Mouse (Mus musculus) heart, postnatal 14 days (tissue): ENCODE measurements at regions not wholly inside any gene's neighbourhood (a gene's known extent, or its start where the extent isn't known, plus 50 kb on each side); places are given as distances from the start of the nearest gene placed in this dataset.

Experiments used
- DNase-seq, 2 experiments: peaks; one replicate each; pipeline ENCODE4 v3.0.0; 2021 to 2022
- intact Hi-C: fragments of 180-260 bp; cut with DNase I; formaldehyde crosslinking; loops from one replicate; pipeline ENCODE4 v1.15.1; 2025

DNA sequence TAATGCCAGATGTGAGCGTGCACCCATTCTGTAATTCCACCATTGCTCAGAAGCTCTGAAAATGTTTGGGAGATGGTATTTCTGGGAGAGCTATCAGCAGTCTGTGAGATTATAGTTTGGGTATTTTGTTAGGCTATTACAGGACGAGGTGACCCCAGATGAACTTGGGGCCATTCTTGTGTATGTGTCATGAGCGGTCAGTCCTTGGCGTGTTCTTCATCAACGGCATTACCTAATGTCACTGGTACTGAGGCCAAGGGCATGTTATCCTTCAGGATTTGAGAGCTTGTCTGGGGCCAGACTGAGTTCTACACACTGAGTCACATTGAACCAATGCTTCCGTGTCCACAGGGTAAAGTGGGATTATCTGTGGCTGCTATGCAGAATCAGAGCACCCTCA lies 335.9 kb upstream of the Id2 start:
- intact Hi-C loops: no loop called here
- no peak for DNase-seq

DNA sequence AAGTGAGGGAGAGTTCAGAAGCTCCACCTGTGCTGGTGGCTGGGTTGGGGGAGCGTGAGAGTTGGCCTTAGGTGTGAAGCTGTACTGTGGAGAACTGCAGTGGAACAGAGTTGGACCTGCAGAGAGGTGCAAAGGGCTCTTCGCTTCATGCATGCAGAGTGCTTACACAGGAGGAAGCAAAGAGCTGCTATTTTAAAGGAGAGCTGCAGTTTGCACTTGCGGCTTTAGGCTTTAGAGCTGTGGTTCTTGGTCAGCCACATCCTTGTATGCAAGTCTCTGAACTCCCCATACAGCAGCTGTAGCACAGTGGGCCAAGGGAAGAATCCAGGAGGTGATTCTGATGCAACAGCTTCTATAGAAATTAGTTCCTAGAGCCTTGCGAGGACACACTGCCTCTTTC lies 334.0 kb upstream of the Id2 start:
- intact Hi-C loops: no loop called here
- DNase-seq: no peak

DNA sequence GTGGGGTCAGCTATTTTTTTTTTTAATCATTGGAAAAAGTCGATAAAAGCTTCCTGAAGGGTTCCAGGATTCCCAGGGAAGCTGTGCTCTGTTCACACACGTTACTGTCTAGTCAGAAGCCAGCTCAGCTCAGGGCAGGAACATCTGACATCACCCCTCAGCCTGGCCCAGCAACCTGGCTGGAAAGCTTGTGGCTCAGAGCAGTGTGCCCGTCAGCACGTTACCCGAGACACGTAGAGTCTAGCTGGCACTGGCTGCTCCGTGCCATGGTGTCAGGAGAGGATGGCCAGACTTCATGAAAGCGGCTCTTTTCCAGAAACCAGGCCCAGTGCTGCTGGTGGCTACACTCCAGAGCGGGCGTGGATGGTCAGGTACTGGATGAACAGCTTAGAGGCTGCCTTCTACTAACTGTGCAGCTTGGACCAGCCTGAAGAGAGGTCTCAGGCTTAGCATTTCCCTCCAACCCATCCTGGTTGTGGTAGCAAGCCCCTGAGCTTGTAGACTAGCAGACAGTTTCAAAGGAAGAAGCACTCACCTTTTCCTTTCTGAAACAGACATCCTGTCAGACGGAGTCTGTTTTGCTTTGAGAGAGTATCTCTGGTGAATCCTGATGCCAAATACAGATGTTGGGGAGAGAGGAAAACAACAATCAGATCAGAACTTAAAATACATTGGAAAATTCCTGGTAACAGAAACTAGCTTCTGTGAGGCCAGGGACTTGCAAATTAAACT lies 331.1 kb upstream of the Id2 start:
- intact Hi-C loops: no loop called here
- no peak for DNase-seq

DNA sequence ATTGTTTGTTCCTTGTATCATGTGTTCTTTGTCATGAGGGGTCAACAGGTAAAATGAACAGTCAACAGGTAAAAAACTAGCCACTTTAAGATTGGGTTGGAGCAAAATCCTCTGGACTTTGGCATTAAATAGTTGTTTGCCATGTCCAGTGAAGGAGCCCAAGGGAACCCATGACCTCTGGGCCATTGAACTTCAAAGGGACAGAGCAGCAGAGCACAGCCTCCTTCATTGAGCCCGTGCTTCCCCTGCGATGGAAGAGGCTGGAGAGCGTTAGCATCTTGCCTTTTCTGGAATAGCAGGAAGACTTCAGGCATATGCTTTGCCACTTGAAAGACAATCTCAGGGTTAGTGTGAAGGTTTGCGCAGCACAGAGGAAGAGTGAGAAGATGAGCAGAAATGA lies 320.4 kb upstream of the Id2 start:
- DNase-seq: no peak
- intact Hi-C loops: loop anchor here (5.0 kb wide), 1 partner anchor 325 kb away; no protein-coding TSS in a partner anchor

DNA sequence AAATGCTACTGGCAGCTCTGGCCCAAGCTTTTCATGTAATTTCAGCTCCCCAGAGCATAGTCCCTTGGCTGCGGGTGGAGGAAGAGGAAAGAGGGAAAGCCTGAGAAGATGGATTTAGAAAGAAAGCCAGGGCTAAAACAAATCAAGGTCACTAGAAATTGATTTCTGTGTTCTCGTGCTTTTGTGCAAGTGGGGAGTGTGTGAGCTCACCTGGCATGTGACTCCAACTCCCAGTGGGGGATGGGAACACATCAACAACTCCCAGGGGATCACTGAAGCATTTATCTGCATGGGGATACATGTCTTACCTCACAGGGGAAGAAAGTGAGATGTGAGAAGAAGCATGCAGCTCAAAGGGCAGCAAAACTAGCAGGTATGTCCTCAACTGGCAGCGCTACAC lies 319.6 kb upstream of the Id2 start:
- intact Hi-C loops: loop anchor here (5.0 kb wide), 1 partner anchor 324 kb away; no protein-coding TSS in a partner anchor
- DNase-seq: no peak

DNA sequence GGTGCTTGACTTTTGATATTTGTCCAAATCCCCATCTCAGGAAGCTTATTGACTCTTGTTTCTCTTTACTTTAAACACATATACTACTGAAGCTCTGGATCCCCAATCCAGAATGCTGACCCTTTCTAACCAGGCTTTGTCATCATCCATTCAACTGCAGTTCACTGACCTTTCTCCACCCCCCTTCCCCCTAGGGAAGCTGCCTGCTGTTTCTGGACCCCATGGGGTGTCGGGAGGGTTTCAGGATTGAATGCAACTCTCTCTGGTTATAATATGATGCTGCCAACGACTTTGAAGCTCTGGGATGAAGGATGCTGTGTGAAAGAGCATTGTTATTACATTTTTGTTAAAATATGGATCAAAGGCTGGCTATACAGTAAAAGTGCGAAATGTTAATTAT lies 318.7 kb upstream of the Id2 start:
- DNase-seq: no peak
- intact Hi-C loops: loop anchor here (5.0 kb wide), 1 partner anchor 323 kb away; no protein-coding TSS in a partner anchor

DNA sequence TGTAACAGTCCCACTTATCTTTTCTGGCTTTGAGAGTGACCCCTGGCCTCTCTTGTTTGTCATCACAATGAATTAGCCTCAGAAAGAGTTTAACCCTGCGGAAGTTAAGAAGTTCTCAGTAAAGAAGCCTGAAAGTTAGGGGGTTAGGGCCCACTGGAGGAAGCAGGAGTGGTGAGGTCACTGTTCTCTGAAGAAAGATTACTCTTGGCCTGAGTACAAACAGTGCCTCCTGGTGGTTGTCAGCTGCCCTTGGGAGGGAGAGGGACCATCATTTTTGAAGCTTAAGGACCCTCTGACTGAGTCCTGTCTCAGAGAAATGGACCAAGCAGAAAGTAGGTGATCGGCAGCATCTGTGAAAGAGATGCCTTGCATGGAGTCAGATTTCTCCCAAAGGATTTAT lies 318.3 kb upstream of the Id2 start:
- DNase-seq: peak; percentile 18 to 53
- intact Hi-C loops: loop anchor here (5.0 kb wide), 1 partner anchor 323 kb away; no protein-coding TSS in a partner anchor

DNA sequence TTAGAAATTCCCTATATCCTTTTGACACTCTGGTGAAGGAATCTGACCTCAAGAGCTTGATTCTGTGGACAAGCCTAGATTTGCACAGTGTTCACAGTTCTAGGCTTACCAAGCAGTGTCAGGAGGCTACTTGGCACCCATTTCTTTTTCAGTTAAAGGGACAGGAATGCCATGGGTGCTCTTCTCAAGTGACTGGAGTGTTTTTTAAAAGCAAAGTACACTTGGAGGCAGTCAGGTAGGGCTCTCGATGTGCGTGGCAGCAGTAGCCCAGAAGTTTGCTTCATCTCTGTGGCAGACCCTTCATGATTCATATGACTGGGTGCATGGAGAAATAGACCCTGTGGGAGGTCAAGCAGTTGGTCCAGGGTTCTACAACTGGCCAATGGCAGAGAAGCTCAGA lies 310.4 kb upstream of the Id2 start:
- intact Hi-C loops: no loop called here
- no peak for DNase-seq

DNA sequence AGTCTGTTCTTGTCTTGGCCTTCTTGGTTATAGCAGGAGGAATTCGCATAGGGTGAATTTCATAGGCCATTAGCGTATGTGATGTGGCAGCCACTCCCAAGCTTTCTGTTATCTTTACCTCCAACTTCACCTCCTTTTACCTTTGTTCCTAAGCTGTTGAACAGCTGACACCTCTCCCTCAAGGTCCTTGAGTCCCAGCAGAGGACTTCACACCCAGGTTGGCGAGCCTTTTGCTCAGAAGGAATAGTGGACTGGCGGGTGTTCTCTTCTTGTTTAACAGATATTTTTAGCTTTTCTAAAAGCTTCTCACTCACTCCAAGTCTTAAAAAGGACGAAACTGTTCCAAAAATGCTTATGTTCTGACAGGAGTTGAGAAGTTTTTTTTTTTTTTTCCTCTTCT lies 303.4 kb upstream of the Id2 start:
- intact Hi-C loops: no loop called here
- no peak for DNase-seq

DNA sequence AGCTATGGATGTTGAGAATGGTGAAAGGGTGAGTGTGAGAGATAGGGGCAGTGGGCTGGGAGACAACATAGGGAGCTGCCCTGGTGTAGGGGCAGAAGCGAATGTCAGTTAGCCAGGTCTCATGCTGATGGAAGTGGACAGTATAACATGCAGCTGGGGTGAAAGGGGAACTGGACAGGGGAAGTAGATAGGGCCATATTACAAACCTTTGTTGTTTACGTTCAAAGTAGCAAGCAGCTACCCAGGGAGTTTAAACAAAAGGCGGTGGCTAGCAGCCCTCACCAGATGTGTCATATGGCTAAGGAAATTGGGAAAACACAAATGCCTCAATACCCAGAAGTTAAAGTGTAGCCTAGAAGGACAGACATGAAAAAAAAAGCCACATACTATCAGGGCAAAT lies 301.8 kb upstream of the Id2 start:
- intact Hi-C loops: no loop called here
- DNase-seq: no peak

DNA sequence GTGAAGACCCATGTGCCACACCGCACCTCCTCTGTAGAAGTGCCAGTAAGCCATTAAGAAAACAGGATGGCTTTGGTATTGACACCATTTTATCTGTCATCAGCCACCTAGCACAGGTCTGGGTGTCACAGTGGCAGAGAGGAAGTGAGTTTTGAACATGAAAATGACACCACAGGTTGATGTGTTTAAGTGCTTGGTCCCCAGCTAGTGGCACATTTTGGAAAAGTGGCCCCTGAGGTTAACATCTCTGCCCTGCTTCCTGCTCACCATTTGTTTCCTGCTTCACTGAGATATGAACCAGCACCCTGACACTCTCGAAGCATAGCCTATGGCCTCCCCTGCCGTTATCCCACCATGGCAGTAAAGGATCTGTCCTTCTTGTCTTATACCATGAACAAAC lies 297.4 kb upstream of the Id2 start:
- DNase-seq: no peak
- intact Hi-C loops: no loop called here

DNA sequence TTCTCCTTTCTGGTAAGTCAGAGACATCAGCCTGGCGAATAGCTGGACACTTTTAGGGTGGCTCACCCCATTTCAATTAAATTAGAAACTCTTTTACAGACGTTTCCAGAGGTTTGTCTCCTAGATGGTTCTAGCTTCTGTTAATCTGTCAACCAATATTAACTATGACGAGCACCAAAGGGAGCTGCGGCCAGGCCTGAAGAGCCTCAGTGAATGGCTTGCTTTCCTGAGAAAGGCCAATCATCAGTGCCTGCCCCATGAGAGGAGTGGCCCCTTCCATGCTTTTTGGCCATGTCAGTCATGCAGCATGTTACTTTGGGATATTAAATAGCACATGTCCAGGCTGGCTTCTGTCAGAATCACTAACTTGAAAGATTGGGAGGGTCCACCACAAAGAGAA lies 296.6 kb upstream of the Id2 start:
- no peak for DNase-seq
- intact Hi-C loops: no loop called here

DNA sequence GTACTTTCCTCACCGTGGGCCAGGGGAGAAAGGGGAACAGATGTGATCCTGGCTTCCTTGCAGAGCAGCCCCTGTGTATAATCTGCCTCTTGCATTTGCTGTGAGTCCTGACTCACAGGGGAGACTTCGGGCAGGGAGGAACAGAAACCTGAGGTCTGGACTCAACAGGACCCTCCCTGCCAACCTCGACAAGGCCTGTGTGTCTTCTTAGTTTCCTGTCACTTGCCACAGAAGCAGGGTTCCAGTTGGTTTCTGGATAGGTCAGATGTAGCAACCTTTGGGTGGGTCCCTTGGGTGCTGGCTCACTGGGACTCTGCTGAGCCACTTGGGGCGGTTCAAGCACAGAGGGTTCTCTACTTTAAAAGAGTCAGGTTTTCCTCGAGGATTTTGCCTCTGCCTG lies 292.3 kb upstream of the Id2 start:
- no peak for DNase-seq
- intact Hi-C loops: no loop called here

DNA sequence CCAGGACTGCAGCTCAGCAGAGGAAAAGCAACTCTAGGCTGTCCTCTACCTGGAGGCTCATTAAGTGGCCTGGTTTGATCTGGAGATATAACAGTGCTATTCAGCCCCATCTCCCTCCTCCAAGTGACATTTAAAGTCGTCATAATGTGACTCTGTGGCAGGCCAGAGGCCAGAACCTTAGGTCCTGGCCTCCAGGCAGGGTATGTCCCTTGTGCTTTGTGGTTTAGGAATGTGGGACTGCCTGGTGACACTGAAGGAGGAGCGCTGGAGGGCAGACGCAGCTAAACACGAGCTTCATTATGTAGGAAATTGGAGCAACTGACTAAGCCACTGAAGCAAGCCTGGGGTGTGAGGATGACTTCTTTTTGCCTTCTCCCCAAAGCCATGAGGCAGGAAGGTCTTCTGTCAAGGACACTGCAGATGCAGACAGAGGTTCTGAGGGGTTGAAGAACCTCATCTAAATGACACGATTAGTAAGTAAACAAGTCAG lies 290.9 kb upstream of the Id2 start:
- DNase-seq: no peak
- intact Hi-C loops: no loop called here

DNA sequence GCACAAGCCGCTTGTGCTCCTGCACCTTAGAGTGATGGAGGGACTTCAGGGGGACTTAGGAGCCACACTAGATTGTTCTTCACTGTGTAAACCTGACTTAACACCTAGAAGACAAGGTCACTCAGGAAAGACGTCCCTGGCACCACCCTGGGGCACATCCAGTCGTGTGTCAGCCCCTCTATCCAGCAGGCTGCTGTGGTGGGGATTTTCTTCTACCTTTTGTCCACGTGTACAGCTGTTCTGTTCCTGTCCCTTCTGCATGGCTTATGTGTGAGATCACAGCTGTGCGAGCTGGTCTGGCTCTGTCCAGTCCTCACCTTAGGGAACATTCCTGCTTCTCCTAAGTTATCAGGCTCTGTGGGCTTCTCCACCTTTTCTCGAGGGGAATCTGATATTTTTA lies 286.0 kb upstream of the Id2 start:
- intact Hi-C loops: no loop called here
- no peak for DNase-seq

DNA sequence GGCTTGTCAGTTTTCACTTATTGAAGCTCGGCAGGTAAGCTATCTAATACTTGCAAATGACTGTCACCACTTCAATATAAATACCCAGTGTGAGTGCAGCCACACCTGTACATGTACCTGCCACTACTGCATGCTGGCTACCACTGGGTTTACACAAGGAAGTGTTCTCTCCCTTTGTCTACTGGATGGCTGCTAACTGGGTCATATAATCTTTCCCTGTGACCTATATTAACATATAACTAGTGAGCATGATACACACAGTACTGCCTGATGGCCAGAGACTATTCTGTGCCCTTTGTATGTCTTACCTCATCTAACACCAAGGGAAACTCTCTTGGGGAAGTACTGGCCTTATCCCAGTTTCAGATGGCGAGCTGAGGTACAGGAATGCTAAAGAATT lies 285.5 kb upstream of the Id2 start:
- DNase-seq: no peak
- intact Hi-C loops: no loop called here

DNA sequence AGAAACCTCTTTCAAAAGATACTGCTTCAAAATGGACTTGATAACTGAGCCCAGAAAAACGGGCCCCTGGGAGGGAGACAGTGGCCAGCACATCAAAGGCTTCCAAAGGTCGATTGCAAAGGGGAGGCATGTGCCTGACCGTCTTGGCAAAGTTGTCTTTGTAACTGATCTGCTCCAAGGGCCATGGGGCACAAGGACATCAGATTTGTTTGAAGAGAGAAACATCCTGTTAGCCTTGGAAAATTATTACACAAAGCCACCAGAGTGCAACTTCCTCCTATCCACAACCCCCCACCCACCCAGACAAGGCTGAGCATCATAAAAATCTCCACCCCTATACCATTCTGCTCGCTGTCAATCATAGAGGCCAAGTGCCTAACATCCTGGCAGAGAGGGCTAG lies 284.7 kb upstream of the Id2 start:
- intact Hi-C loops: no loop called here
- no peak for DNase-seq

DNA sequence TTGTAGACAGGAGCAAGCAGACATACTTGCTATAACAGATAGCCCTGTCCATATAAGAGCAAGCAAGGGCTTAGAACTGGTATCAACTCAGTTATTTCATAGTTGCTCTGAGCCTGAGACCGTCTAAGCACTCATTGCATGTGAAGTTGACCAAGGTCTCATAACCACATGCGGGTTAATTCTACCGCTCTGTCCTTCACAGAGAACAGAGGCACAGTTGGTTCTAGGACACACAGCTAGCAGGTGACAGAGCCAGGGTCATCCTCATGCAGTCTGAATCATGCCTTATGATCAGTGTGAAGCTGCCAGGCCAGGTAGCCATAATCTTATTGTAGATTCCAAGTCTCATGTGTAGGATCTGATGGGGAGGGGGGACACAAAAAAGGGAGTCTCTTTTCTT lies 283.1 kb upstream of the Id2 start:
- no peak for DNase-seq
- intact Hi-C loops: no loop called here

DNA sequence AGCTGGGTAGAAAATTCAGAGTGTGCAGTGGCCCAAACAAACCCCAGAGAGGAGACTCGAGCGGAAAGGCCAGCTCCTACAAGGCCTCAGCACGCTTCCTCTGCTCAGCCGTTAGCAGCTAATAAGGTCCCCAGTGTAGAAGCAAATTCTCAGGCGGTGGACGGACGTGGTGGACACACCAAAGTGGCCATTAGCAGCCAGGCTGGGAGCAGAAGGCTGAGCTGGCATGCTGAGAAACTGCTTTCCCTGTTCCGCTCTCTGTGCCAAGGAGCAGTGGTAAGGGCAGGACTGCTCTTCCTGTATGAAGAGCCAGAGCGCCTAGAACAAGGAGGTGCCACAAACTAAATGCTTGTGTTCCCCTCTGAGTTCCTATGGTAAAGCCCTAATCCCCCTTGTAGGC lies 282.1 kb upstream of the Id2 start:
- intact Hi-C loops: no loop called here
- no peak for DNase-seq

DNA sequence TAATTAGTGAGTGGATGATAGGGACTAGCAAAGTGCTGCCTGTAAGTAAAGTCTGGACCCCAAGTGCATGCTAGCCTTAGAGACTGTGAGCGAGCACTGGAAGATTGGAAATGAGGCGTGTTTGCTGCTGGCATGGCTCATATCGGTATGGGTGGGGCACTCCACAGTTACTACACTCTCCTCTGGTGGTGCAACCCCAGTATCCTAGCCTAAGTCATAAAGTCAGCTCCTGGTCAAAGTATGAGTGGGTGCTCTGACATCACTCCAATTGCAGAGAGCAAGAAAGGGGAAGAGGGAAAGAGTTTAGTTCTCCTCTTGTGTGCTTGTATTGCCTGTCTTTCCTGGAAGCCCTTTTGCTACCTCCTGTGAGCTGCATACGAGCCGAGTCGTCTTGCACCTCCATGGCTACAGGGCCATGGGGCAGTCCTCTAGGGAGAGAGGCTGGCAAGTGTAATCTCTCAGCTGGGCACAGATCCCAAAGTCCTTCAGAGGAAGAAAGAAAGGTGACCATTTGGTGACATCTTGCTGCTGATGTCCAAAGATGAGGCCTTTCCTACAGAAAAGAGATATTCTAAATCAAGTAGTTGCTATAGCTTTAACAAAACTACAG lies 281.2 kb upstream of the Id2 start:
- intact Hi-C loops: no loop called here
- no peak for DNase-seq

DNA sequence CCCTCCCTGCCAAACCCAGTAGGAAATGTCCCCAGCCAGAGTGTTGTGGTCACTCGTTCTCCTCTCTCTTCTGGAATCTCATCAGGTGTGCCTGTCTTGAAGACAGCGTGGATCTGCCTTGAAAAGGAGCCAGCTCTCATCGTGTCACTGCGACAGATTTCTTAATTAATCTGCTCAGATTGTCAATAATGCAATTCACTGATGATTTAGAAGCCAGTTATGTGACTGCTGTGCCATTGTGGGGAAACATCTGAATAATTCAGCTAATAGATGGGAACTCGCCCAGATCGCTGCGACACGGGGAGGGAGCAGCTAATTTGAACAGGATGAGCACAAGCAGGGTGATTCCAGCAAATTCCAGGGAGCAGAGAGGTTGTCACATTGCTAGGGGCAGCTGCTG lies 279.5 kb upstream of the Id2 start:
- no peak for DNase-seq
- intact Hi-C loops: no loop called here

DNA sequence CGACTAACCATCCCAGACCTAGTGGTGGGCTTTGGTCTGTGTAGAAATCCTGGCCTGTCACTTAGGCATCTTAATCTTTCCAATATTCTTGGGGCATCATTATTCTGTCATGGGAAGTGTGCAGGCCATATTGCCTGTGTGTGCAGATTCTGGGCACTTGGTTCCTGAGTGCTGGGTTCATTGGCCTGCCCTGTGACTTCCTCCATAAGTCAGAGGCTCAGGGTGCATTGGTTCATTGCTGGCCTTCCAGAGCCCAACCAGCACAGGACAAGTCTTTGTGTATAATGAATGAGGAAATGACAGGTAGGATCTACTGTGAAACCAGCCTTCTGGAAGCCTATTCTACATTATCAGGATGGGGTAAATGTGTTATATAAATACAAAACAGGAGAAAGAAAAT lies 270.6 kb upstream of the Id2 start:
- no peak for DNase-seq

More for the DNA sequence above, 270.6 kb upstream of the Id2 start:
- intact Hi-C loops: no loop called here
